Mouse (Mus musculus): ENCODE data around the gene F3. TPM values are rescaled to one million over a fixed set of nuclear protein-coding genes. Genes with fewer than 3 reads are reported as not detected.

Gene F3
- not detected in 2 replicates for polyA plus RNA-seq (2012; ENCODE audit: insufficient read depth, low replicate concordance)

DNA sequence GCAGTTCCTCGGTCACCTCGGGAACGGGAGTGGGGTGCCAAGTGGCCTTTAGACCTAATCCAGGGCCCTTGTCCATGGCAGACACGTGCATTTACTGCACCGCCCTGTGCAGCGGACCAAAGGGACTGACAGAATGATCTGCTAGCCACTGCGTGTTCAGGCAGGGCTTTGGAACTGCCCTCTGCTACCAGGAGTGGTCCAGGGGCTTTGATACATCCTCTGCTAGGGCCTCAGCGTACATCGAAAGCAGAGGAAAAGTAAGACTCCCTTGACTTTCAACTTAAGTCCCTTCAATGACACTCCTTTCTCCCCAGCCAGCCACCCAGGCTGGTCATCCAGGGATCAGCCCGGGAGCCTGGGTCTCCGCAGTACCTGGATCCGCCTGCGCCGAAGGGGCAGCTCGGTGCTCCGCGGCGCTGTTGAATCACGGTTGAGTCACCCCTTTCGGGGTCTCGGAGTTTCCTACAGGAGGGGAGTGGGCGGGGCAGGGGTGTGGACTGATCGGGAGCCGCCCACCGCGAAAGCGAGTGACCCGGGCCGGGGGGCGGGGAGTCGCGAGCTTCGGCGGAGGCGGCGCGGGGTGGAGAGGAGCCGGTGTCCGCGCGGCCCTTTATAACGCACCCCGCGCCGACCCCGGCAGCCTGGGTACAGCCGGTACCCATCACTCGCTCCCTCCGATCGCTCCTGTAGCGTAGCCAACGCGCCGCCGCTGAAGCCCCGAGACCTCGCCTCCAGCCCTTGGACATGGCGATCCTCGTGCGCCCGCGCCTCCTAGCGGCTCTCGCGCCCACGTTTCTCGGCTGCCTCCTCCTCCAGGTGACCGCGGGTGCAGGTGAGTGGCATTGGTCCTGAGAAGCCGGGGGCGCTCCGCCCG is at the start of gene F3:
Gene F3, plus strand, starts transcription at position 567 of the 874 bp plus-strand sequence.
- peaks cover 77% of the 10 kb centered on the region for H3K27me3 ChIP-seq (replicated peaks)
- H3K4me1 ChIP-seq = peaks cover 32% of the 10 kb centered on the region
- no peaks in the 10 kb centered on the region for H3K36me3 ChIP-seq (replicated peaks; ENCODE audit: low read length)
- TF ChIP-seq GATA1 (IDR thresholded peaks at IDR 0.05; ENCODE audit: borderline replicate concordance, low read length) (no peak), FLI1 (IDR thresholded peaks at IDR 0.05; ENCODE audit: low read length) (no peak)
- peak within 1 kb of the TSS; percentile 92 for H3K4me3 ChIP-seq (replicated peaks)
- peaks cover 7% of the 10 kb centered on the region for H3K9me3 ChIP-seq

DNA sequence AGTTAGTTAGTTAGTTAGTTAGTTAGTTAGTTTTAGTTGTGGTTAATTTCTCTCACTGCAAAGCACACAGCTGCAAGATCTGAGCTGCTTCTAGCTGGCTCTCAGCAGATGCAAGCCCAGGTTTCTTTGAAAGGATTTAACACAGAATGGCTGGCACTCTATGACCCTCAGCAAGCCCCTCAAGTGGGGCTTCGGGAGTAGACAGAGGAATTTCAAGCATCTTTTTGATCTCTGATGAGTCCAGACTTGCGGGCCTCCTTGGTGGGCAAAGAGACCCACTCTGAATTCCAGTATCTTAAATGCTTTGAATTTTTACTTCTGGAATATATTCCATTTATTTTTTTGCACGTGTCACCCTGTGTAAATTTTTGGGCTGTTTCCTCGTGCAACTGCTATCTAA is 44.4 kb upstream of the F3 start:
- TF ChIP-seq FLI1 (IDR thresholded peaks at IDR 0.05; ENCODE audit: low read length) (no peak), GATA1 (IDR thresholded peaks at IDR 0.05; ENCODE audit: borderline replicate concordance, low read length) (no peak)
- H3K9me3 ChIP-seq = no peaks in the 10 kb centered on the region

DNA sequence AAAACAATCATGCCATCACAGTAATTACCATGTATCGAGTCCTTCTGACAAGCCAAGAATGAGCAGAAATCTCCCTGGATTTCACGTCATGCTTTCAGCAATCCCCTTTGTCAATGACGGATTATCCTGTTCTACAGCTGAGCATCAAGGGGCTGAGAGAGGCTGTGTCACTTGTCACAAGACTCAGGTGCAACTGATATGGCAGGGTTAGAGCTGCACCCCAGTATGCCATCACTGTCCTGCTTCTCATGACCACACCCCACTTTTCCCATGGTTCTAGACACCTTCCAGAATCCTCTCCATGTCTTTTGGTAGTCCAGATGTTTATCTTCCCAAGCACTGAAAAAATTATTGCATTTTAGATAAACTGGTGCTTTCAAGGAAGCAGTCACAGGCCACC is 43.9 kb upstream of the F3 start:
- H3K4me1 ChIP-seq = peaks cover 3% of the 10 kb centered on the region; the same call in 1 of the 2 replicates
- peaks cover 21% of the 10 kb centered on the region for H3K27me3 ChIP-seq (replicated peaks)
- no peak for TF ChIP-seq FLI1 (IDR thresholded peaks at IDR 0.05; ENCODE audit: low read length)
- TF ChIP-seq GATA1 (IDR thresholded peaks at IDR 0.05; ENCODE audit: borderline replicate concordance, low read length) = no peak
- H3K36me3 ChIP-seq (replicated peaks; ENCODE audit: low read length) = no peaks in the 10 kb centered on the region
- no peaks in the 10 kb centered on the region for H3K9me3 ChIP-seq
- no peak overlapping the region for H3K4me3 ChIP-seq (replicated peaks)

More for the DNA sequence above, 44.4 kb upstream of the F3 start:
- Histone ChIP-seq H3K27me3 (replicated peaks) (peaks cover 22% of the 10 kb centered on the region), H3K36me3 (replicated peaks; ENCODE audit: low read length) (no peaks in the 10 kb centered on the region), H3K4me1 (peaks cover 3% of the 10 kb centered on the region; the same call in 1 of the 2 replicates), H3K4me3 (replicated peaks) (no peak overlapping the region)

DNA sequence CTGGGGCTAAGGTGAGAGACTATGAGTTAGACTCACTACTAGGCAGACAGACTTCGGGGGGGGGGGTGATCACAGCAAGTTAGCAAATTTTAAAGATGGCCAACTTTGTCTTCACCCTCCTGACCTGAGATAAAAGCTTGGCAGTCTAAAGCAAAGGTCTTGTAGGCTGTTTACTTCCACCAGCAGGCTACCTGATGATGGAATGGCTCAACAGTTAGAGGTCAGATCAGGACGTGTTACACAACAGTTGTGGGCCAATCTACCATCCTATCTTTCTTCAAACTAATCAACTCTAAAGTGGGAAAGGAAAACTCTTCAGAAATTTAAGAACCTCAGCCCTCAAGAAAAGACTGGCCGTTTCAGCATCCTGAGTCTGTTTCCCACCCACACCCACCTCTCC is 43.1 kb upstream of the F3 start:
- peaks cover 3% of the 10 kb centered on the region; the same call in 1 of the 2 replicates for H3K4me1 ChIP-seq
- H3K27me3 ChIP-seq (replicated peaks) = peaks cover 25% of the 10 kb centered on the region
- TF ChIP-seq FLI1 (IDR thresholded peaks at IDR 0.05; ENCODE audit: low read length) = no peak
- TF ChIP-seq GATA1 (IDR thresholded peaks at IDR 0.05; ENCODE audit: borderline replicate concordance, low read length) = no peak
- no peaks in the 10 kb centered on the region for H3K36me3 ChIP-seq (replicated peaks; ENCODE audit: low read length)
- no peak overlapping the region for H3K4me3 ChIP-seq (replicated peaks)
- H3K9me3 ChIP-seq = no peaks in the 10 kb centered on the region

DNA sequence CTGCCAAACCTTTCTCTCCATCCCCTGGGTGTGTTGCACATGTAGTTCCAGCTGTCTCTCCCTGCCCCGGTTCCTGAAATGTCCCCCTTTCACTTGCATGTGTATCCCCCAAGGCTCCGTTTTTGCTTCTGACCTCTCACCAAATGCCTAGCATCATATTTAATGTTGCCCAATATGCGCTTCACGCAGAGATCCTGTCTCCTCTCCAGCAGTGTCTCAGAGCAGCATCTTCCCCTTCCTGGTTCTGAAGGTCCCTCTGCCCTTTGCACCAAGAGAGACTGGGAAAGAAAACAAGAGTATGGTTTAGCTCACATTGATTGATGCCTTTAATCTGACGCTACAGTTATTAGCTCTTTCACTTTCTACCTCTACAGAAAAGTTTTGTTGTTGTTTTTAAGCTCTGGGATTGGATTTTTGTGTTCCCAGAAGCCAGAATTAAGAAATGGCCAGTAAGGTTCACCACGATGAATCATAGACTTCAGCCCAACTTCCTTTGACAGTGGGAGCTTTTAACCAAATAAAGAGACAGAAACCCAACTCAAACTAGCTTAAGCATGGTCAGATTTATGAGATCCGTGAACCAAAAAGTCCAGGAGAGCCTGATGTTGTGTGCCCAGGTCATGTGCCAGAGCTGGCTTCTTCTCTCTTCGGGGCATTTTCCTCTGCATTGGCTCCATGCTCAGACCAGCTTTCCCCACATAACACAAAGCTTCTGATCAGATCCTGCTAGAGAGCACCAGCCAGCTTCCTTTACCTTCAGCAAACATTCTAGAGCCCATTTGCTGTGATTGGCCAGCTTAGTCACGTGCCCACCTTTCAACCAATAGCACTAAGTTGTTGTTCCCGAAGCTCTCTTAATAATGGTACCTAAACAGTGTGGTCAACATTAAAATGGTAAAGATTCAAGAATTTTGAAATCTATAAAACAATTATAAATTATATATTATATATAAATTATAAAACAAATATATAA is 40.6 kb upstream of the F3 start:
- TF ChIP-seq FLI1 (IDR thresholded peaks at IDR 0.05; ENCODE audit: low read length) (no peak), GATA1 (IDR thresholded peaks at IDR 0.05; ENCODE audit: borderline replicate concordance, low read length) (no peak)
- no peak overlapping the region for H3K4me3 ChIP-seq (replicated peaks)

DNA sequence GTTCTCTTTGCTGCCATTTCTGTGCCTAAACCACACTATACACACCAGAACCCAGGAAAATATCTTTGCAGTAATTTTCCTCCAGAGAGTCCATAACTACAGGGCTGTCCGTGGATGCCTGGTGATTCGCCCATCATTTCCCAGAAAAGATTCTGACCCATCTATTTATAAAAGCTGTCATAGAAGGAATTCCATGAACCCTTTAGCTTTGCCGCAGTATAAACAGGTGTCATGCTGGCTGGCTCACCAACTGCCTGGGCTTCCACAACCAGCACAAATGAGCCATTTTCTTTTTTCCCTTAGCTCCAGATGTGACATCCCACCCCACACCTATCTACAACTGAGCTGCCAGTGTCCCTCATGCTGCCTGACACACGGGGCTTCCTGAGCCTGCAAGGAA is 38.8 kb upstream of the F3 start:
- TF ChIP-seq FLI1 (IDR thresholded peaks at IDR 0.05; ENCODE audit: low read length) = no peak
- TF ChIP-seq GATA1 (IDR thresholded peaks at IDR 0.05; ENCODE audit: borderline replicate concordance, low read length) = no peak
- peaks cover 33% of the 10 kb centered on the region for H3K27me3 ChIP-seq (replicated peaks)
- no peak overlapping the region for H3K4me3 ChIP-seq (replicated peaks)
- H3K9me3 ChIP-seq = no peaks in the 10 kb centered on the region
- no peaks in the 10 kb centered on the region for H3K36me3 ChIP-seq (replicated peaks; ENCODE audit: low read length)
- H3K4me1 ChIP-seq = no peaks in the 10 kb centered on the region

More for the DNA sequence above, 40.6 kb upstream of the F3 start:
- Histone ChIP-seq H3K9me3 (no peaks in the 10 kb centered on the region), H3K4me1 (peaks cover 3% of the 10 kb centered on the region; the same call in 1 of the 2 replicates), H3K36me3 (replicated peaks; ENCODE audit: low read length) (no peaks in the 10 kb centered on the region), H3K27me3 (replicated peaks) (peaks cover 35% of the 10 kb centered on the region)

DNA sequence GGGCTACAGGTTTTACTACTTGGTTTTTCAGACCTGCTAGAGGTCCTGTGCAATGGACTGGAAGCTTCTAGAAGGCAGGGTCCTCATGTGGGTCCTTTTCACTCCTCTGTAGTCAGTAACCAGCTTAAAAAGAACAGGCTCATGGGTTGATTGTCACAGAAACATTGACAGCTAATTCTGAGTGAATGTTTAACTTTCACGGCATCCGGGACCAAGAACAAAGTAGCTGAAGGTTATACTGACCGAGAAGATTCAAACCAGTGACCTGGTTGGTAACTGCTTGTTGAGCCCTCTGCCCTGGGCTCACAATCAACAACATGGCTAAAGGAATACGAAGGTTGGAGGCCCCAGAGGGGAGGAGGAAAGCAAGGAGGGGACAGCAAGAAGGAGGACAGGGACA is 38.4 kb upstream of the F3 start:
- Histone ChIP-seq H3K4me3 (replicated peaks) (no peak overlapping the region), H3K9me3 (no peaks in the 10 kb centered on the region), H3K4me1 (no peaks in the 10 kb centered on the region), H3K36me3 (replicated peaks; ENCODE audit: low read length) (no peaks in the 10 kb centered on the region), H3K27me3 (replicated peaks) (peaks cover 33% of the 10 kb centered on the region)
- TF ChIP-seq GATA1 (IDR thresholded peaks at IDR 0.05; ENCODE audit: borderline replicate concordance, low read length) (no peak), FLI1 (IDR thresholded peaks at IDR 0.05; ENCODE audit: low read length) (no peak)

DNA sequence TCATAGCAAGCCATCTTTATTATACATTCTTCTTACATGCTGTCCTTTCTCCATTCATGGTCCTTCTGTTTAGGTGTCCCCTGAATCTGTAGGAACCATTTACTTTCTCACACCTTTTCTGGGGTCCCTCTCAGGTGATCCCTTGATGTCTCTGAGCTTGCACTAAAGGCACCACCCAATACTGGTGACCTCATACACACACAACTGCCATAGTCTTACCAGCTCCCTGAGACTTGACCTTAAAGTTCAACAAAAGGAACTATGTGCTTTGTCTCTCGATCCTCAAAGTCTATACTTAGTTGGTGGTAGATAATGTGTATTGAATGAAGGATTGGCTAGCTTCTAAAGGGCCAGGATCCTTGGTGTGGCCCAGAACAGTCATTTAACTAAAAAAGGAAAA is 37.4 kb upstream of the F3 start:
- no peaks in the 10 kb centered on the region for H3K36me3 ChIP-seq (replicated peaks; ENCODE audit: low read length)
- TF ChIP-seq FLI1 (IDR thresholded peaks at IDR 0.05; ENCODE audit: low read length) = no peak
- no peak for TF ChIP-seq GATA1 (IDR thresholded peaks at IDR 0.05; ENCODE audit: borderline replicate concordance, low read length)
- H3K27me3 ChIP-seq (replicated peaks) = peaks cover 30% of the 10 kb centered on the region
- H3K9me3 ChIP-seq = no peaks in the 10 kb centered on the region
- no peaks in the 10 kb centered on the region for H3K4me1 ChIP-seq
- no peak overlapping the region for H3K4me3 ChIP-seq (replicated peaks)

DNA sequence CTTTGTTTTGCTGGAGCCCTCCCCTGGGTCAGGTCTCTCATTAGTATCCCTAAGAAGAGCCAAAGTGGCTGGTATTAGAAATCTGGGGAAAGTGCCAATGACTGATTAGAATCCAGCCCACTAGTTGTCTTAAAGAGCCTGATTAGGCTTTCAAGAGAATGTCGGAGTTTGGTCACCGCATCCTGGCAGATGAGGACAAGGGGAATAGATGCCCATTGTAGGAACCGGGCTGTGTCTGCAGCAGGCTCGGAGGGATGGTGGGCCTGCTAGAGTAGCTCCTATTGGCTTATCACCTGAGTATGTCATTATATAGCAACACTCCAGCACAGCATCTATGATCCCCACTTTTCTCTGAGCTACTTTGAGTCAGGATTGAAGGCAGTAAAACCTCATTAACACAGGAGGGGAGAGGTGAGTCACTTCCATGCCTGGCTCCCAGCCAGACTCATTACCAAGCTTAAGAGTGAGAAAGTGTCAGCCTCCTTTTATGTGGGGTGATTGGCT is 36.9 kb upstream of the F3 start:
- Histone ChIP-seq H3K4me3 (replicated peaks) (no peak overlapping the region), H3K27me3 (replicated peaks) (peaks cover 29% of the 10 kb centered on the region), H3K9me3 (no peaks in the 10 kb centered on the region), H3K36me3 (replicated peaks; ENCODE audit: low read length) (no peaks in the 10 kb centered on the region), H3K4me1 (no peaks in the 10 kb centered on the region)
- TF ChIP-seq FLI1 (IDR thresholded peaks at IDR 0.05; ENCODE audit: low read length) (no peak), GATA1 (IDR thresholded peaks at IDR 0.05; ENCODE audit: borderline replicate concordance, low read length) (no peak)
